Mouse (Mus musculus): ENCODE data around the gene Hist1h2bc.

DNA sequence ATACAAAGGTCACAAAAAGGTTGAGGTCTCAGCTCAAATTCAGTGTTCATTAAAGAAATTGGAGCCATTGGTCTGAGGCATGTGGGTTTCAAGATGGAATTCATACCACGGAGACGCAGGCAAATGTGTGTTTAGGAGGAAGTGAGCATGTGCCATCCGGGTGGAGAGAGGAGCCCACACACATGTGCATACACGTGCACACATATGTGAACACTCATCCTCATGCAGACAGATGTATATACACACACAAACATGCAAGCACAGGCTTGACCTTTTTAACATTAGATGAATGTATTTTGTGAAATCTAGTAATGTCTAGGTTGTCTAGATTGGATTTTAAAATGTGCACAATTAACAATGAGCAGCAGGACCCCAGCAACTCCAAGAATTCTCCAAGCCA lies 18.2 kb downstream of the Hist1h2bc start:
- TF ChIP-seq CTCF (IDR thresholded peaks at IDR 0.05; ENCODE audit: borderline replicate concordance, extremely low read depth, insufficient read depth, insufficient read length): no peak
- no peak for TF ChIP-seq POLR2A (IDR thresholded peaks at IDR 0.05; ENCODE audit: borderline replicate concordance, extremely low read depth, insufficient read depth, insufficient read length, poor library complexity, severe bottlenecking)

Measured in brain, embryonic 14.5 days (tissue).